12 mouse cellular contexts compared by ENCODE assay signal in genomic region chr1:167273380-167274163, GRCm38 (mm10). TPM values are rescaled to one million over a fixed set of nuclear protein-coding genes. Genes with fewer than 3 reads are reported as not detected.
DNase-seq lines count a peak whose midpoint lies in the region; ATAC-seq and TF ChIP-seq lines count a peak whose summit lies in the region.
"Had no signal": no experiment of that assay in that cellular context is flagged by ENCODE, and none has a peak within 500 bp of the region (broad histone marks: within the 10 kb centered on the region; RNA-seq: fewer than 3 reads in every experiment).

No protein-coding gene starts in this region.

- no peak for TF ChIP-seq CTCF in heart, postnatal 0 days (IDR thresholded peaks at IDR 0.05; ENCODE audit: low read depth)
- no peak for TF ChIP-seq CTCF in CH12.LX (conservative IDR thresholded peaks at IDR 0.05 in 1 of 2, IDR thresholded peaks at IDR 0.05 in 1 of 2; ENCODE audit: low read depth in 2 of 2, low read length in 2 of 2)

- no peak for ATAC-seq in heart, postnatal 0 days (ENCODE audit: insufficient read depth, low read depth)
- peak; percentile 17 for ATAC-seq in activated CD4-positive, CD25-positive, alpha-beta regulatory T cell, adult 4 months
- ATAC-seq in liver, embryonic 16.5 days (ENCODE audit: low read depth): peak; percentile 41

- dilution Hi-C loops in CH12.LX (cut with MboI; ENCODE audit: extremely low pct_ligation_motif_present, extremely low pct_unique_long_range_greater_than_20kb, low sequenced_read_pairs): no loop called here

- TF ChIP-seq POLR2A in CH12.LX (IDR thresholded peaks at IDR 0.05; ENCODE audit: low read depth, low read length): no peak

- in situ Hi-C loops in CH12.LX (cut with MboI; ENCODE audit: low pct_ligation_motif_present, low pct_unique_long_range_greater_than_20kb, low sequenced_read_pairs): loop anchor here (10.0 kb wide), 1 partner anchor 49 kb away; no protein-coding TSS in a partner anchor

- H3K27me3 ChIP-seq in heart, postnatal 0 days (ENCODE audit: control insufficient read depth, insufficient read depth, low read length): no peaks in the 10 kb centered on the region
- H3K27me3 ChIP-seq in CH12.LX (replicated peaks): no peaks in the 10 kb centered on the region
- no peaks in the 10 kb centered on the region for H3K27me3 ChIP-seq in liver, embryonic 16.5 days (ENCODE audit: control insufficient read depth, insufficient read depth, low read depth, low read length)
- H3K27me3 ChIP-seq: limb, embryonic 12.5 days had no signal

- H3K9ac ChIP-seq in heart, postnatal 0 days (replicated peaks; ENCODE audit: low read depth, low read length): no peak overlapping the region
- H3K9ac ChIP-seq in CH12.LX (ENCODE audit: insufficient read depth, low read depth): peak overlapping the region; percentile 51
- peak overlapping the region; percentile 32 for H3K9ac ChIP-seq in liver, embryonic 16.5 days (ENCODE audit: low read depth, low read length)
- H3K9ac ChIP-seq: limb, embryonic 12.5 days had no signal

- 24% methylated on average over 13 of the region's 14 CpGs for WGBS in heart, postnatal 0 days
- 26% methylated on average over 14 of the region's 14 CpGs for WGBS in liver, embryonic 16.5 days (ENCODE audit: insufficient replicate concordance)

- no peak for TF ChIP-seq RAD21 in CH12.LX (IDR thresholded peaks at IDR 0.05; ENCODE audit: low read depth, low read length)

- H3K9me3 ChIP-seq in heart, postnatal 0 days (replicated peaks; ENCODE audit: control insufficient read depth, low read length): no peaks in the 10 kb centered on the region
- H3K9me3 ChIP-seq in CH12.LX (replicated peaks; ENCODE audit: low read length): no peaks in the 10 kb centered on the region
- H3K9me3 ChIP-seq in liver, embryonic 16.5 days (replicated peaks; ENCODE audit: control insufficient read depth, low read length): no peaks in the 10 kb centered on the region
- H3K9me3 ChIP-seq: embryonic facial prominence, embryonic 10.5 days; limb, embryonic 12.5 days had no signal

- peaks cover 96% of the 10 kb centered on the region for H3K79me2 ChIP-seq in CH12.LX (replicated peaks; ENCODE audit: control insufficient read depth, extremely low read depth, insufficient read depth, poor library complexity, severe bottlenecking)

- no peaks in the 10 kb centered on the region for H3K36me3 ChIP-seq in heart, postnatal 0 days (replicated peaks; ENCODE audit: control insufficient read depth, insufficient read depth, low read length)
- H3K36me3 ChIP-seq in CH12.LX (replicated peaks in 1 of 2; ENCODE audit: control insufficient read depth in 1 of 2, insufficient read depth in 1 of 2, low read length in 1 of 2): peaks cover 3 to 49% of the 10 kb centered on the region in 2 experiments
- H3K36me3 ChIP-seq in liver, embryonic 16.5 days (ENCODE audit: control insufficient read depth, insufficient read depth): no peaks in the 10 kb centered on the region
- H3K36me3 ChIP-seq: limb, embryonic 12.5 days had no signal

- H3K4me3 ChIP-seq in heart, postnatal 0 days (ENCODE audit: low read depth, low read length): no peak overlapping the region
- H3K4me3 ChIP-seq in CH12.LX (replicated peaks in 1 of 3; ENCODE audit: low read depth in 2 of 3, low read length in 2 of 3, poor library complexity in 1 of 3): peak overlapping the region; percentile 46 to 75 (median 50)
- H3K4me3 ChIP-seq in liver, embryonic 16.5 days (ENCODE audit: low read depth, low read length): peak overlapping the region; percentile 4; the same call in 1 of the 2 replicates
- H3K4me3 ChIP-seq: embryonic facial prominence, embryonic 10.5 days; limb, embryonic 12.5 days; myocyte had no signal

- TF ChIP-seq EP300 in heart, postnatal 0 days (IDR thresholded peaks at IDR 0.05; ENCODE audit: low read depth): no peak
- no peak for TF ChIP-seq EP300 in CH12.LX (IDR thresholded peaks at IDR 0.05; ENCODE audit: low read length)

- peak overlapping the region; percentile 66 for H3K27ac ChIP-seq in heart, postnatal 0 days (ENCODE audit: low read depth)
- peak overlapping the region; percentile 87 for H3K27ac ChIP-seq in CH12.LX (ENCODE audit: insufficient read depth, low read depth)
- peak overlapping the region; percentile 80 for H3K27ac ChIP-seq in liver, embryonic 16.5 days (ENCODE audit: low read length)
- H3K27ac ChIP-seq: embryonic facial prominence, embryonic 10.5 days; limb, embryonic 12.5 days had no signal

- H3K4me1 ChIP-seq in heart, postnatal 0 days (ENCODE audit: control insufficient read depth, insufficient read depth): peaks cover 52% of the 10 kb centered on the region
- peaks cover 38 to 80% of the 10 kb centered on the region in 2 experiments for H3K4me1 ChIP-seq in CH12.LX (ENCODE audit: control insufficient read depth in 1 of 2, insufficient read depth in 2 of 2)
- H3K4me1 ChIP-seq in liver, embryonic 16.5 days (ENCODE audit: control insufficient read depth, low read depth, low read length): peaks cover 59% of the 10 kb centered on the region

- peak overlapping the region; percentile 40 for H3K4me2 ChIP-seq in heart, postnatal 0 days (ENCODE audit: low read depth, low read length)
- H3K4me2 ChIP-seq in CH12.LX (ENCODE audit: insufficient read depth, low read depth, poor library complexity, severe bottlenecking): peak overlapping the region; percentile 92
- H3K4me2 ChIP-seq in liver, embryonic 16.5 days (ENCODE audit: low read depth, low read length): peak overlapping the region; percentile 47
- H3K4me2 ChIP-seq: limb, embryonic 12.5 days had no signal

- peak; percentile 29 for DNase-seq in heart, postnatal 0 days (ENCODE audit: low spot score)
- DNase-seq in heart, adult 9 months (ENCODE audit: low spot score in 2 of 2): no peak
- DNase-seq in CH12.LX (ENCODE audit: extremely low read depth): peak; percentile 78
- no peak for DNase-seq in layer of hippocampus, adult 8-10 months (ENCODE audit: low spot score in 2 of 2)
- no peak for DNase-seq in layer of hippocampus, adult 9-10 months (ENCODE audit: low spot score)
- DNase-seq in Muller cell, postnatal 12 days (ENCODE audit: inconsistent ontology term): no peak
- DNase-seq: kidney, adult 8-10 months had no signal

TF ChIP-seq in CH12.LX, 34 proteins besides CTCF, POLR2A, EP300 and RAD21 (continues in another document):
- TF ChIP-seq NELFE (IDR thresholded peaks at IDR 0.05; ENCODE audit: low read depth, low read length) (no peak), PAX5 (IDR thresholded peaks at IDR 0.05; ENCODE audit: low read length) (no peak), CHD1 (IDR thresholded peaks at IDR 0.05; ENCODE audit: low read depth, low read length) (no peak; the same call in 1 of the 2 replicates), HCFC1 (IDR thresholded peaks at IDR 0.05; ENCODE audit: low read depth, low read length) (peak; percentile 41; the same call in 1 of the 2 replicates), GABPA (IDR thresholded peaks at IDR 0.05; ENCODE audit: insufficient replicate concordance, low read depth, low read length) (no peak), BHLHE40 (IDR thresholded peaks at IDR 0.05; ENCODE audit: low read depth, low read length) (peak; percentile 59), KAT2A (IDR thresholded peaks at IDR 0.05; ENCODE audit: insufficient replicate concordance, low read length) (0 out of 2 replicates have a peak, but pooled peaks have one; percentile 18), POLR2AphosphoS2 (IDR thresholded peaks at IDR 0.05; ENCODE audit: low read depth, low read length) (no peak), MEF2A (IDR thresholded peaks at IDR 0.05; ENCODE audit: borderline replicate concordance, low read depth, low read length) (0 out of 2 replicates have a peak, but pooled peaks have one; percentile 33), JUN (IDR thresholded peaks at IDR 0.05; ENCODE audit: insufficient read depth, low read depth, low read length) (no peak), RCOR1 (conservative IDR thresholded peaks at IDR 0.05; ENCODE audit: low read depth, low read length) (no peak), ZKSCAN1 (IDR thresholded peaks at IDR 0.05; ENCODE audit: borderline replicate concordance, low read depth, low read length) (no peak), MAX (IDR thresholded peaks at IDR 0.05; ENCODE audit: low read length) (0 out of 2 replicates have a peak, but pooled peaks have one; percentile 16), ZC3H11A (IDR thresholded peaks at IDR 0.05; ENCODE audit: low read depth, low read length) (no peak), TBP (conservative IDR thresholded peaks at IDR 0.05; ENCODE audit: low read depth, low read length) (no peak), MAZ (IDR thresholded peaks at IDR 0.05; ENCODE audit: low read depth, low read length) (no peak), USF2 (conservative IDR thresholded peaks at IDR 0.05; ENCODE audit: low read depth, low read length) (no peak), MXI1 (IDR thresholded peaks at IDR 0.05; ENCODE audit: low read depth, low read length) (peak; percentile 73), MAFK (IDR thresholded peaks at IDR 0.05; ENCODE audit: insufficient replicate concordance, low read length) (no peak), ELF1 (IDR thresholded peaks at IDR 0.05; ENCODE audit: low read depth, low read length) (no peak; the same call in 1 of the 2 replicates), USF1 (IDR thresholded peaks at IDR 0.05; ENCODE audit: low read depth, low read length) (no peak)

RNA-seq across cellular contexts. Expression of gene Uck2, which starts 11.5 kb away (rescaled TPM):
- total RNA-seq in heart, postnatal 0 days (2014; rRNA removed; ENCODE audit: low replicate concordance): 60.3 and 82.4 TPM in 2 replicates
- polyA plus RNA-seq in heart, postnatal 0 days (2015; fragmentation: Nextera tagmentation; extraction: Ambion mirVana): 26.4 and 30.7 TPM in 2 replicates
- total RNA-seq in CH12.LX (2012; rRNA removed) (235 and 254 TPM in 2 replicates), CH12.LX (2014; rRNA removed) (312 and 363 TPM in 2 replicates)
- 323 and 392 TPM in 2 replicates for polyA plus RNA-seq in CH12.LX (2012; ENCODE audit: insufficient read length, low read depth)
- polyA plus RNA-seq in activated CD4-positive, CD25-positive, alpha-beta regulatory T cell, adult 4 months (2017; shearing (Covaris generic)): 10 to 100 TPM; 18.6 to 31.8 TPM
- 28.9 and 30.8 TPM in 2 replicates for polyA plus RNA-seq in liver, embryonic 16.5 days (2015; fragmentation: Nextera tagmentation; extraction: Ambion mirVana)
- total RNA-seq in layer of hippocampus, adult 8-10 months (2022): 10 to 100 TPM; 34.8 to 37.7 (median 36.7) TPM

RNA-seq across cellular contexts. Expression of gene Tmco1, which starts 34.6 kb away (rescaled TPM):
- total RNA-seq in heart, postnatal 0 days (2014; rRNA removed; ENCODE audit: low replicate concordance): 68.1 and 113 TPM in 2 replicates
- 86.6 and 96.7 TPM in 2 replicates for polyA plus RNA-seq in heart, postnatal 0 days (2015; fragmentation: Nextera tagmentation; extraction: Ambion mirVana)
- total RNA-seq in CH12.LX (2012; rRNA removed): 80.6 and 87.0 TPM in 2 replicates
- total RNA-seq in CH12.LX (2014; rRNA removed): 153 and 168 TPM in 2 replicates
- 92.8 and 127 TPM in 2 replicates for polyA plus RNA-seq in CH12.LX (2012; ENCODE audit: insufficient read length, low read depth)
- polyA plus RNA-seq in activated CD4-positive, CD25-positive, alpha-beta regulatory T cell, adult 4 months (2017; shearing (Covaris generic)): 100 to 1,000 TPM in 1 of 2 experiments, 10 to 100 TPM in 1; 94.8 to 120 TPM
- polyA plus RNA-seq in liver, embryonic 16.5 days (2015; fragmentation: Nextera tagmentation; extraction: Ambion mirVana): 57.3 and 61.3 TPM in 2 replicates
- total RNA-seq in layer of hippocampus, adult 8-10 months (2022): 10 to 100 TPM; 44.8 to 62.1 (median 51.2) TPM

Comparison
In these comparisons a context has a peak if more than half of its experiments do, and no peak if none do; other contexts are left out.
1. DNase-seq: peak in heart, postnatal 0 days (single experiment) and CH12.LX (single experiment); none in heart, adult 9 months (0 of 2), layer of hippocampus, adult 8-10 months (0 of 2), layer of hippocampus, adult 9-10 months (single experiment) and Muller cell, postnatal 12 days (single experiment).
2. H3K4me2 ChIP-seq: peak in every context shown above with its lines; median percentile 92 in CH12.LX; 47 in liver, embryonic 16.5 days; 40 in heart, postnatal 0 days.
3. Peak in every context shown above with its lines, with median percentiles within 50 percentile points of each other: H3K27ac ChIP-seq.